Mouse (Mus musculus): ENCODE data around the gene Arpc5. TPM values are rescaled to one million over a fixed set of nuclear protein-coding genes. Genes with fewer than 3 reads are reported as not detected.

Arpc5 gene
- total RNA-seq, 2 experiments from 2014 or later, result 81.2 to 86.1 TPM

GRCm38 (mm10) chr1:152809541-152810252 lies 43.4 kb downstream of the Arpc5 start:
- intact Hi-C loops (cut with DNase I), result no loop called here
- DNase-seq, result peak; percentile 38

DNA sequence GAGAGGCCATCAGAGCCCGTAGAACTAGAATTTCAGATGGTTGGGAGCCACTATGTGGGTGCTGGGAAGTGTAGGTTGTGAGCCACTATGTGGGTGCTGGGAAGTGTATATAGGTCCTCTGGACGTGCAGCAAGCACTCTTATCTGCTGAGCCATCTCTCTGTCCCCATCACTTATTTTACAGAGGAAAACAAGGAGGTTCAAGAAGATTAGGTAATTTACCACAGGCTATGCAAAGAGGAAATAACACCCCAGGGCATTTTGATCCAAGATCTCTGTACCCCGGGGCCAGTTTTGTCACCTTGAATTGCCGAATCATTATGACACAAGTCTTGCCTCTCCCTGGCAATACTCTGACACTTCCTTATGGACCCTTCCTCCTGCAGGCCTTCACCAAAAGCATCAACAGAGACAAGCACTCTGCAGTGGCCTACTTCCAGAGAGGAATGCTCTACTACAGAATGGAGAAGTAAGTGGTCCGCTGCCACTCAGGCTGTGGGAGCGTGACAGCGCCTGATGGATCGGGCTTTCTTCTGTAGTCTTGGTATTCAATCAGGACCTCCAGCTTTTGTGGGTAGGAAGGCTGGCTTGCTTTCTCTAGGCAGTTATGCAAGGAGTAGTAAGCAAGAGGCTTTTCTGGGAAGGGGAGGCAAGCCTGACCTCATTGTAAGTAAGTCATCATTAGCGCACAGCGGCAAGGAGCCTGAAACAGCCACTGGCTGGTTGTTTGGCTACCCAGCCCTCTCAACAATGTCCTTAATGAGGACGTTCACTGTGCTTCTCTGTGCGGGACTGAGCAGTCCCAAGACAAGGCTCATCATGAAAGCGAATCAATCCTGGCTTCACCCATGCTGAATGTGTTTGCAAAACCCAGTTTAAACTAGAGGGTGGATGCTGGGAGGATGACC lies 44.4 kb downstream of the Arpc5 start:
- intact Hi-C loops (cut with DNase I), result no loop called here
- no peak for DNase-seq

DNA sequence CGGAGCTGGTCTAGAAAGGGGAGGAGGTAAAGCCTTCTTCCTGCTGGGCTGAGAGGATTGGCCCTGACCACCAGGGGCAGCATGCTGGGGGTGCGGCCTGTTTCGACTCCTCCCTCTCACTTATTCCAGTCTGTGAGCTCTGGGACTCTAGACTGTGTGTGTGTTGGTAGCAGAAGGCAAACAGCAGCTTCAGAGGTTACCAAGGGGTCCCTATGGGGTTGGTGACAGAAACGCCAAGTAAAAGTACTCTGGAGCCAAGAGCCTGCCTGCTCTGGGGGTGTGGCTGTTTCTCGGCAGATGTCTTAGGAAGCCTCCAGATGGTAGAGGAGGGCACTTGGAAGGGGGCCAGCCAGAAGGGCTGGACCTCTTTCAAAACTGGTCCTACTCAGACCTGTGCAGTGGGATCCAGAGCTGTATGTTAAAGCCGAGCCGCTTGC lies 48.9 kb downstream of the Arpc5 start:
- peak; percentile 24 to 57 for DNase-seq
- intact Hi-C loops (cut with DNase I), result no loop called here

DNA sequence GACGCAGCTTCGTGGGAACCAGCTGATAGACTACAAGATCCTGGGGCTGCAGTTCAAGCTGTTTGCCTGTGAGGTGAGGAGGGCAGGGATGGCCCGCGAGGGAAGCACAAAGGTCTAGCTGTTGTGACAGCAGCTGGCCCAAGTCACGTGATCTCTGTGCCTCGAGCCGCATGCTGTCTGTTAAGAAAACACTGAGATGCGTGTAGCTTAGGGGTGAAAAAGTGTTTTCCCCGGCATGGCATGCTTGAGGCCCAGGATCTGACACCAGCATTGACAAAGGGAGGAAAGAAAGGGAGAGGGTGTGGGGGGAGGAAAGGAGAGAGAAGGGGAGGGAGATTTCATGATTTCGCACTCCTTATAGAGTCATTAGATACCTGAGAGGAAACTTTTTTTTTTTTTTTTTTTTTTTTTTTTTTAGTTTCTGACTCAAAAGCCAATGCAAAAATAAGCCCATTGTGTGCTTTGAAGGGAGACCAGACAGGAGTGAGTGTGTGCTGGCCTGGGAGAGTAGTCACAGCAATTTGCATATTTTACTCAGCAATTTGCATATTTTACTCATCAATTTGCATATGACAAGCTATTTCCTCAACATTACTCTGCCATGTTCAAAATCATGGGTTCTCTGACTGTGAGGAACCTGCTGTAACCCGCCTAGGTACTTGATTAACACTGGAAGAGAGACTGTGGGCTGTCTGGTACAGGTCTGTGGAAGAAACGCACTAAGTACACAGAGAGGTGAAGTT lies 50.9 kb downstream of the Arpc5 start:
- DNase-seq, result no peak
- intact Hi-C loops (cut with DNase I), result no loop called here

DNA sequence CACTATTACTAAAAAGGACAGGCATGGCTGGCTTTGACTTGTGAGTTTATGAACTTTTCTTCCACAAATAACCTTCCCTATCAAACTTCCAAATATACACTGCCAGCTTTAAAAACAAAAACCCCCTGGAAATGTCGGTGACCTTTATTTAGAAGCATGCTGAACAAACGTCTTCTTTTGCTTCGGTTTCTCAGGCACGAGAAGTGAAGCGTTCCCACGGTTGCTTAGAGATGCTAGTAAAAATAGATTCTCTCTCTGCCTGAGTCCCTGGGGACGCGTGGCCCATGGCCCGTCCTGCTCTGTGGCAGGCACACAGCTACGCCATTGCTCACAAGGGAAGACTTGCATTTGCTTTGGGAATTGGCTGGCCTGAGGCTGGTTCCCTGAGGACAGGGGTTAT lies 51.5 kb downstream of the Arpc5 start:
- intact Hi-C loops (cut with DNase I), result no loop called here
- DNase-seq, result peak; percentile 71

DNA sequence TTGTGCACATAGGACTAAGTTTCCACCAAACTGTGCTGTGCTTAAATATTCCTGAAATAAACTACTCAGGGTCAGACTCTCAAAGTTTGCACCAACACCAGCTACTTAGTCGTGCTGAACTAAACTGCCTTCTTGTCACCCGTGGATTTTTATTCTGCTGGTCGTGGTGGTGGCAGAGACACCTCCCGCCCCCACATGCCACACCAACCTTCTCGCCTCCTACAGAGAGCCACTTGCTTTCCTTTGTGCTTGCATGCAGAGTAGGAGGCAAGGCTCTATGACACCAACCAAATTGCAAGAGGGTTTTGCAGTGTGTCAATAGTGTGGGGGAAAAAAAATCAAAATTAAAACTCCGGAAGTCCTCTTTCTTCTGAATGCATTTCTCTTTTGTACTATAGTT lies 53.2 kb downstream of the Arpc5 start:
- no peak for DNase-seq

DNA sequence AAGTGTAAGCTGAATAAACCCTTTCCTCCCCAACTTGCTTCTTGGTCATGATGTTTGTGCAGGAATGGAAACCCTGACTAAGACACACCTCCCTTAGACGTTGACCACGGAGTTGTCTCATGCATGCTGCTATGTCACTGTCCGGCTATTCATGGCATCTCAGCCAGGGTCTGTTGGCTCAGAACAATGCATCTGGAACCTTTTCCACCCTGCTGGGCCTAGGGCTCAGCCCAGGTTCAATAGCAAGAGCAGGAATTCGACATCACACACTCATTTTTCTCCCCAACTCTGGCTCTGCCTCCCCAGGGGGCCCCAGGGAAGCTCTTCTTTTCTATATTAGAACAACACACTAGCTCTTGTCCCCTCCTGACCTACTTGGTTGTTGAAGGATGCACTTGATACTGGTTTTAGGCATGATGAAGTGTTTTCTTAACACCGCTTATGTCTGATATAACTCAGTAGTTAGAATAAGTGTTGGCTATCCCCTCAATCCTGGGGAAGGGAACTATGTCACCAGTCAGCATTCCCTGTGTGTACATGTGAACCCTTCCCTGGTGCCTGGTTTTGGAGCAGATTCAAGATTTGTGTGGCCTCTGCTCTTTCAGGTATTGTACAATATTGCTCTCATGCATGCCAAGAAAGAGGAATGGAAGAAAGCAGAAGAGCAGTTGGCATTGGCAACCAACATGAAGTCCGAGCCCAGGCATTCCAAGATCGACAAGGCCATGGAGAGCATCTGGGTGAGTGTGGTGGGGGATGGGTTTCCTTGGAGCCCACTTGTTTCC lies 54.8 kb downstream of the Arpc5 start:
- no peak for DNase-seq
- intact Hi-C loops (cut with DNase I), result no loop called here

More for the DNA sequence above, 53.2 kb downstream of the Arpc5 start:
- intact Hi-C loops (cut with DNase I), result no loop called here

- no peak for DNase-seq
- intact Hi-C loops (cut with DNase I), result no loop called here
These were observed 55.4 kb downstream of the Arpc5 start for GRCm38 (mm10) chr1:152821746-152822145.

DNA sequence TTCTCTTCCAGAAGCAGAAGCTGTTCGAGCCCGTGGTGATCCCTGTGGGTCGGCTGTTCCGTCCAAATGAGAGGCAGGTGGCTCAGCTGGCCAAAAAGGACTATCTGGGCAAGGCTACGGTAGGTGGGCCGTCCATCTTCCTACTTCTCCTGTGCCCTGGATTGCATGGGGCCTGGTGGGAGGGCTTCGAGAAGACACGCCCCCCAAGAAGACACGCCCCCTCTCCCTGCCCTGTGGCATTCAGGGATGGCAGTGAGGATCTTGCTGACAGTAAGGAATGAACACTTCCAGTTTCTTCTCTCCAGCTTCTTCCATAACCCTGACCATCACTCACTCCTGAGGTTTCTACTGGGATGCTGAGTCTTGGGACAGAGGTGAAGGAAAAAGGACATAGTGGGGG lies 57.9 kb downstream of the Arpc5 start:
- intact Hi-C loops (cut with DNase I), result no loop called here
- no peak for DNase-seq

Other genes starting within 250 kb of the Arpc5 start
- gene Apobec4, start 16.0 kb upstream of the Arpc5 start, total RNA-seq (2021), result not detected
- gene Rgl1, start 191 bp upstream of the Arpc5 start, total RNA-seq (2021), result 10 to 100 TPM; 59.3 to 72.0 TPM
- gene Ncf2, start 33.7 kb downstream of the Arpc5 start, total RNA-seq (2021), result 1 to 10 TPM; 2.8 to 2.9 TPM
- 10 to 100 TPM; 47.5 to 49.8 TPM for gene Smg7, start 136.1 kb downstream of the Arpc5 start, total RNA-seq (2021)
- gene Nmnat2, start 188.5 kb downstream of the Arpc5 start, total RNA-seq (2021), result 1 to 10 TPM; 1.0 to 1.2 TPM

Data from heart, postnatal 10 days (tissue).